8 mouse cellular contexts compared by ENCODE assay signal in the genomic region with DNA sequence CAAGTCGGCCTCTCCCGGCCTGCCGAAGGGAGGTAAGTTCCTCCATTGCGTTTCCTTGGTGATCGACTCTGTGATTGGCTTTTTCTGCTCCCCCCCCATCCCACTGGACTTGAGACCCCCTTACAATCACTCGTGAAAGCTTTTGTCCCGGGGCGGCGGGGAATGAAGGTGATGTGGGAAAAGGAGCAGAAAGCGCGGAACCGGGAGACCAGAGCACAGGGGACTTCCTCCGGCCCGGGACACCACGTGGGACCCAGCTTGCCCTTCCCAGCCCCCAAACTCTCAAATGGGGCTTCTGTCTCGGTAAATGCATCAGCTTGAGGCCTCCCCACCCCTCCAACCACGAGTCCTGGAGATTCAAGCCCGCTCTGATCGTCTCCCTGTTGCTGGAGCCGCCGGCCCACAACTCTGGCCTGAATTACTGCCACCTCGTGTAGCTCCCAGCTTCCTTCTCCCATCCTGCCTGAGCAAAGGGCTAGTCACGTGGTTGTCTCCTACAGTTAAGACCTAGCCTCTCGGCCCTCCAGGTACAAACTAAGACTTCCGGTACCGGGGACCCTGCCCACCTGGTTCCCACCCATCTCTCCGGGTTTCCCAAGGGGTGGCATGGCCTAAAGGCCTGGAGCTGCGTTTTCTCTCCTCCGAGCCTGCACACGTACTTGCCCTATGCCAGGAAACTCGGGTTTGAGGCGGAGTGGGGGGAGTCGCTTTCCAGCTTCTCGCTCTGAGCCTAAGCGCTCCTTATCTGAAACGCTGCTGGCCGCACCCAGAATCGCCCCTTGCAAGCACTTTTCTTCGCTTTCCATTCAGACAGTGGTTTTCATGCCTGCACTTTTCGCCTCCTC. TPM values are rescaled to one million over a fixed set of nuclear protein-coding genes. Genes with fewer than 3 reads are reported as not detected.
DNase-seq lines count a peak whose midpoint lies in the region.

No protein-coding gene starts in this region.

- H3K4me3 ChIP-seq in forebrain, embryonic 10.5 days: peak overlapping the region; percentile 75

- WGBS in forebrain, embryonic 10.5 days: under 1% methylated on average over 40 of the region's 40 CpGs

- peaks cover 58% of the 10 kb centered on the region for H3K4me1 ChIP-seq in forebrain, embryonic 10.5 days

- DNase-seq in NIH3T3 (ENCODE audit: low read depth): peak; percentile 77
- peak; percentile 75 for DNase-seq in c-Kit-positive CD71-positive TER-119-positive erythroid progenitor cells, embryonic 14.5 days (ENCODE audit: low spot score)
- peak; percentile 84 for DNase-seq in forebrain, embryonic 10.5 days (ENCODE audit: extremely low spot score, low spot score)
- DNase-seq in heart, postnatal 14 days: peak; percentile 49 to 61
- peak; percentile 75 to 85 for DNase-seq in kidney, postnatal 36 days
- peak; percentile 70 for DNase-seq in lung, postnatal 36 days
- DNase-seq in retina, postnatal 1 day: peak; percentile 77
- peak; percentile 64 to 67 for DNase-seq in urinary bladder, postnatal 36 days (ENCODE audit: low spot score in 2 of 2)

- no peaks in the 10 kb centered on the region for H3K9me3 ChIP-seq in forebrain, embryonic 10.5 days

- intact Hi-C loops in heart, postnatal 14 days (cut with DNase I): no loop called here

- H3K36me3 ChIP-seq in forebrain, embryonic 10.5 days (replicated peaks): peaks cover 3% of the 10 kb centered on the region; the same call in 1 of the 2 replicates

- peak overlapping the region; percentile 97 for H3K27ac ChIP-seq in forebrain, embryonic 10.5 days

- H3K27me3 ChIP-seq in forebrain, embryonic 10.5 days (ENCODE audit: poor library complexity, severe bottlenecking): no peaks in the 10 kb centered on the region

RNA-seq across cellular contexts. Expression of a gene that starts 5.3 kb away (rescaled TPM):
- polyA plus RNA-seq in forebrain, embryonic 10.5 days (2016; fragmentation: Nextera tagmentation; extraction: Ambion mirVana): 944 and 983 TPM in 2 replicates
- 10 to 100 TPM; 93.9 to 97.0 TPM for total RNA-seq in heart, postnatal 14 days (2021)

RNA-seq across cellular contexts. Expression of a gene that starts 13.8 kb away (rescaled TPM):
- polyA plus RNA-seq in forebrain, embryonic 10.5 days (2016; fragmentation: Nextera tagmentation; extraction: Ambion mirVana): 33.1 and 33.4 TPM in 2 replicates
- total RNA-seq in heart, postnatal 14 days (2021): 1 to 10 TPM; 7.2 TPM

RNA-seq across cellular contexts. Expression of a gene that starts 15.0 kb away (rescaled TPM):
- polyA plus RNA-seq in forebrain, embryonic 10.5 days (2016; fragmentation: Nextera tagmentation; extraction: Ambion mirVana): 12.4 and 13.1 TPM in 2 replicates
- total RNA-seq in heart, postnatal 14 days (2021): 10 to 100 TPM; 10.3 to 12.2 TPM

RNA-seq across cellular contexts. Expression of a gene that starts 31.0 kb away (rescaled TPM):
- 34.2 and 35.4 TPM in 2 replicates for polyA plus RNA-seq in forebrain, embryonic 10.5 days (2016; fragmentation: Nextera tagmentation; extraction: Ambion mirVana)
- total RNA-seq in heart, postnatal 14 days (2021): 1 to 10 TPM; 5.2 to 5.6 TPM

Comparison
In these comparisons a context has a peak if more than half of its experiments do, and no peak if none do; other contexts are left out.
1. Peak in every context shown above with its lines: DNase-seq, H3K4me3 ChIP-seq and H3K27ac ChIP-seq.